Mouse (Mus musculus) Muller cell, postnatal 12 days (primary cell): ENCODE data around the gene 9530077C05Rik.

Experiments used
- DNase-seq: peaks from one replicate; pipeline ENCODE4 v3.0.0-alpha.2; 2015; ENCODE audit errors: inconsistent ontology term

Gene 9530077C05Rik

DNA sequence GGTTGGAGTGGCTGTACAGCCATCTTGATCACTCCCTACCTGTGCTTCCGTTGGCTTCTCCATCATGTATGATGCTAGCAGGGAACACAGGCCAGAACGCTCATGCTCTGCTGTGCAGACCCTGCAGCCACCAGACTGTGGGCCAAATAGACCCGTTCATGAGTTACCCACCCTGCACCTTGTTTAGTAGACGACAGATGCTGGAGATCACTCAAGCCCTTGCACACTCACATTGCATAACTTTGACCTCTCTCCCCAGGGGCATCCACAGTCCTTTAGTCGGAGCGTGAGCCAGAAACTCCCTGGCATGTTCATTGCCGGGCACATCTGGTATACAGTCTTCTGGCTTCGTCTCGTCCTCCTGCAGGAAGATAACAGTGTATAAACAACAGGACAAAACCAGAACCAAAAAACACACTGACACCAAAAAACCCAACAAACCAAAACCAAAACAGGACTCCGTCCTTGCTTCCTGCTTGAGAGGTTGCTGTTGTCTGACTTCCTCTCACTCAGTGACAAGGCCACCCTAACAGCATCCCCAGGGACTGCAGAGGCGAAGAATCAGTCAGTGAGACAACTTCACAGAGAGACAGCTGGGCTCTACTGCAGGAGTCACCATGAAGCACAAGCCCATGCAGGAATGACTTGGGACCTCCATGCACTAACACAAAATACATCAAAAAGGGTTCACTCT, 46.0 kb downstream of the 9530077C05Rik start:
- DNase-seq, result no peak

DNA sequence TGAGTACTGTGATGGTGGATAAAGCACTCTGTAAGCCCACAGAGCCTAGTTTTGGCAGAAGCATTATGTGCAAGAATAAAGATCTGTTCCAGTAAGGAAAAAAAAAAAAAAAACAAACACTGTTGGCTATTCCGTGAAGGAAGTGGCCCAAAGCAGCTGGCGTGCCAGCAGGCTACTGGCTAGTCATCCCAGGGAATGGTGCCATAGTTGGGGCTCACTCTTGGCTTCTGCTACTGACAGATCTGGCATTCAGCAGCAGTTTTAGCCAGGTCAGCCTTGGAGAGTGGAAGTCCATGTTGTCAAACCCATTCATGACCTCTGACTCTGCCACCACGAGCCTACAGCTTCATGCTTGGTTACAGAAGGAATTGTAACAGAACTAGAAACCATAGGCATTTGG, 50.6 kb downstream of the 9530077C05Rik start:
- DNase-seq, result peak; percentile 64

DNA sequence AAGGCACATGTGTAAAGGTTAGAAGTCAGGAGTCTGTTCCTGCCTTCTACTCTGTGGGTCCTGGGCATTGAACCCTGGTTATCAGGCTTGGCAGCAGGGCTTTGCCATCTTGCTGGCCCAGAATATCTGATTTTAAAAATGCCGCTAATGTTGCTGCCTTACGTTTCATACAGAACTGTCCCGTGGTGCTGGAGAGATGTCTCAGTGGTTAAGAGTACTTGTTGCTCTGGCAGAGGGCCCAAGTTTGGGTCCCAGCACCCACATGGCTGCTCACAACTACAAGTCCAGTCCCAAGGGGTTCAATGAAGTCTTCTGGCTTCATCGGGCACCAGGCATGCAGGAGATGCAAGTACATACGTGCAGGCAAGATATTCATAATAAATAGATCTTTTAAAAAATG, 54.9 kb downstream of the 9530077C05Rik start:
- DNase-seq, result no peak

DNA sequence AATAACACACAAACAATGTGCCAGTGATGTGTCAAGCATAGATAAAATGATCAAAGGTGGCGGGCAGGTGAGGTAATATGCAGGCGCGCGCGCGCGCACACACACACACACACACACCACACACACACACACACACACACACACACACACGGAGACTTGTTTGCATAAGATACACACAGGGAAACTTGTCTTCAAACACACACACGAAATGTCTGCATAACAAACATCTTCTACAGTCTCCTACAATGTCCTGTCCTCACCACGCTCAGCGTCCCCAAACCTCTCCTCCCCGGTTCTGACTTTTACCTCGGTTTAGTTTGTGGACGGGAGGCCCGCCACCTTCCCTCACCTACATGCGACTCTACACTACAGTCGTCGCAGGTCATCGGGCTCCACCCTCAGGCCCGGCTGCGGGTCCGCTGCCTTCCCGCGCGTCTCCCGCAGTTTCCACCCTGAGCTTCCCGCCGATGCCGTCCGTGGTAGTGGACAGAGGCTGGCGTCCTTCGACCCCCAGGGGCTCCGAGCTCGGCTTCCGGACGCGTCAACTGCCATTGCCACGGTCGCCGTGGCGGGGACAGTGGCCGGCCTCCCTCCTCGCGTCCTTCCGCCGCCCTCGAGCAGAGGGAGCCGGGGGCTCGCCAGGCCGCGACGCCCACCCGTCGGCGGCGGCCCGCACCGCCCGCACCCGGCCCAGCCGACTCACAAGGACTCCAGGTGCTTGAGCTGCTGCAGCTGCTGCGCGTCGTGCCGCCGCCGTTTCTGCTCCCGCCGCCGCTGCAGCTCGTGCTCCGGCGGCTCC, 56.3 kb downstream of the 9530077C05Rik start:
- DNase-seq, result no peak

DNA sequence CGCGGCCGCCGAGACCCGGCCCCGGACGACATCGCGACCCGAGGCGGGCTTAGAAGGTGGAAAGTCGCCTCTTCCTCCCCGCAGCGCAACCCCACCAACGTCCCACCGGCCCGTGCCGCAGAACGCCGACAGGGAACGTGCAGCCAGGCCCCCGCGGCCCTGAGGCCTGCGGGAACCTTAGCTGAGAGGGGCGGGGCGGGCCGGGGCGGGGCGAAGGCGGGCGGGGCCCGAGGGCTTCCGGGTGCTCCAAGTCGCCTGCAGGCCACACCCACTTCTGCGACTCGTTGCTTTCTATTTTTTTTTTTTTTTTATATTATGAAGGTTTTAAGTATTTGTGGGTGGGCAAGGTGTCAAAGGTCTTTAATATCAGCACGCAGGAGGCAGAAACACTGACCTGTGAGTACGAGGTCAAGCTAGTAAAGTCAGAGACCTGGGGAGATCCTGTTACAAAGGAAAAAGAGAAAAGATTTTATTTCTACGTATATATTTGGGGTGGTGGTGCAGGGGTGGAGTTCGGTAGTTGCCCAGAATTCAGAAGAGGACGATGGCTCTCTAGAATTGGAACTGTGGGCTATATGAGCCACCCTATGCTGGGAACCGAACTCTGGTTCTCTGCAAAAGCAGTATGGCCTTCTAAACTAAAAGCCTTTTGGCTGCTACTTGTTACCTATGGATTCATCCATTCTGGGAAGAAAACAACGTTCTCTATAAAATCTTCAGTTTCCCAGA, 57.0 kb downstream of the 9530077C05Rik start:
- DNase-seq, result peak; percentile 89

DNA sequence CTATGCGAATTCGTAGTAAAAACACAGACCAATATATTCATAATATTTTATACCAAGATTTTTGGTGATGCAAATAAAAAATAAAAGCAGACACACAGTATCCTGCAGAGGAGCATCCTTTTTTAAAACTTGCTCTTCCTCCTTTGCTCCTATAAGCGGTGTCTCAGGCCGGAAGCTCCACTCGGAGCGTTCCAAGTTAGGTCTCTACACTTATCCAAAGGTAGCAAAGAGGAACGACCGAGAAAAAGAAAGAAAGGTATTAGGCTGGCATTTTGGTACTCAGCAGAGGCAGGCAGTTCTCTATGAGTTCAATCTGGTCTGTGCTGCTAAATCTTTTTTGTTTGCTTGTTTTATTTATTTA, 57.6 kb downstream of the 9530077C05Rik start:
- no peak for DNase-seq

DNA sequence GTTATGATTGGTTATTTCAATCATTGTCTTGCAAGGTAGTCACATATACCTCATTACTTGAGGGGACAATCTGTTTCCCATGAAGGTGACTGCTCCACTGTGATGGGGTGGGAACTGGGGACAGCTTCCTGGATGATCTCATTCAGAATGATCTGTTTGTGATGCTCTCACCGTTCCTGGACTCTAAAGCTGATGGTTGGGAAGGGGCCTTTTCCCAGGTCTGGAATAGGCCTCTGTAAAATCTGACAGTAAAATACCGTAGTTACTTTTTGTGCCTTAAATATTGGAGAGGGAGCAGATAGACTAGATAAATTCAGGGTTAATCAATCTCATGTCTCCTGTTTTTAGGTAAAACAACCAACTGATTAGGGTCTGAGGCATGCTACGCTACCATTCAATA, 58.3 kb downstream of the 9530077C05Rik start, which contains the start of gene Rp9:
Gene Rp9 (minus strand): TSS at position 101 of the 400 bp plus-strand sequence.
- DNase-seq, result no peak

DNA sequence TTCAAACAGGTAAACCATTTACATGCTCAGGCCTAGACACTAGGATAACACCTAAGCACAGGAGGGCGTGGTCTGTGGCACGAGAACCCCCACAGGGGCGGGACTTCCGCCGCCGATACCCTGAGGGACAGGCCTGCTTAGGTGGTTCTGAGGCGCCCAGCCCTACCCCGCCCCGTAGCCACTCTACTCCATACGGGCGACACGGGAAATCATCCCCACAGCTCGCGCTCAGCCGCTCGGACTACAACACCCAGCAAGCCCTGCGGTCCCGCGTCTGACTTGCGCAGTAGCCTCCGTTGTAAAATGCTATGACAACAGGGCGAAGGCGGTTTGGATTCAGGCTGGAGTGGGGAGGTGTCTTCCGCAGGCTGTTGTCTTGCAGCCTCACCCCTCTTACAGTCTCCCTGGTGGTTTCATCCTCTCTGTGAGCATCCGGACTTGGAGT, 64.1 kb downstream of the 9530077C05Rik start, which contains the start of gene Bbs9:
Gene Bbs9 (plus strand): TSS at position 292 of the 445 bp plus-strand sequence.
- peak; percentile 91 for DNase-seq

DNA sequence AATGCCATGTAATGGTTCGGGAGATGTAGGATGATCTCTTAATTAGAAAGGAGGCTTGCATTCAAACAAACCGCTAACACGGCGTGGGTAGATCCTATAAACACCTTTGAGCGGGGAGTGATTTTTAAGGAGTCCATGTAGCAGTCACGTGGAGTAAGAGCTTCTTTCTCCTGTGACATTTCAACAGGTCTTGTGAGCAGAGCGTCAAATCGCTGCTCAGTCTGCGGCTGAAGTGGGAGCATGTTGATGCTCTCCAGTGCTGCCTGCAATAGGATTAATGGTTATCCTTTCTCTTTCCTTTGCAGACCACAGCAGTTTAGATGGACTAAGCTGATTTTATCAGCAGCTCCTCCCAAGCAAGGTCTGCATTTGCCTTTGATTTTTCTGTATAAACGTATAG, 65.0 kb downstream of the 9530077C05Rik start:
- DNase-seq, result no peak

DNA sequence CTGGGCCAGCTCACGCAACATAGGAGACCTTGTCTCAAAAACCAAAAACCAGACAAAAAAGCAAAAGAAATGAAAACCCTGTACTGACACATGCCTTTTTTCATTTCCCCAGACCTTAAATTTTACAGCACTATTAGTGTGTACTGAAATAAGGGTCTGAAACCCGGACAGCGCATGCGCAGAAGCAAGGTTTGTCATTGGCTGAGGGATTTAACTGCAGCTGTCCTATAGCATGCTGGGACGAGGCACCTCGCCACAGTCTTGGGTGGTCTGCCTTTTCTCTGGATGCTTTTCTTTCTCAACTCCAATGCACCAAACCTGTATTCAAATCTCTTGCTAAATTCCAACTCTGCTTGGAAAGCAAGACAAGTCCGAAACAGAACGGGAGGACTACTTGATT, 67.6 kb downstream of the 9530077C05Rik start:
- no peak for DNase-seq

DNA sequence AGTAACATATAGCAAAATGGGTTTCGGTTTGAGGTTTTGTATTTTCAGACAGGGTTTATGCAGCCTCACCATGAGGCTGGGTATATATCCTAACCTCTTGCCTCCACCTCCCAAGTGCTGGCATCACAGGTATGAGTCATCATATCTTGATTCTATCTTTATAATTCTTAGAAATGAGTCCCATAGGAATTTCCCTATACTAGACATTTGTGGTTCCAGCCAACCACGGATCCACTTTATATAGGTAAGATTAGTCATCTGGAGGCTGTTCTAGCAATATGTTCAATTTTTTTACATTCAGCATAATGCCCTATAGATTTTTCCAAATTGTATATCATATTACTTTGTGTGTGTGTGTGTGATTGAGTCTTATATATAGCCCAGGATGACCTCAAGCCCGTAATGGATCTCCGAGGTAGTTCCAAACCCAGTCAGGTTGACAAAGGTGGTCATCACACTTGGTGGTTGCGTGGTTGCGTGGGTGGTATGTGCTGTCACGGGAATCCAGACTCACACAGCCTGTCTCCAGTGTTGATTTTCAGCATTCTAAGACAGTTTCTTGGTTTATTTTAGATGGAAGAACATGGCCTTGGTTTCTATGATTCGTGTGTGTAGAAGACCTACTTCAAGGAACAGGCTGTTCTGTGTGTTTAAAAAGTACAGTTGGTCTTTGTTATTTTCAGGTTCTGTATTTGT, 72.7 kb downstream of the 9530077C05Rik start:
- no peak for DNase-seq

DNA sequence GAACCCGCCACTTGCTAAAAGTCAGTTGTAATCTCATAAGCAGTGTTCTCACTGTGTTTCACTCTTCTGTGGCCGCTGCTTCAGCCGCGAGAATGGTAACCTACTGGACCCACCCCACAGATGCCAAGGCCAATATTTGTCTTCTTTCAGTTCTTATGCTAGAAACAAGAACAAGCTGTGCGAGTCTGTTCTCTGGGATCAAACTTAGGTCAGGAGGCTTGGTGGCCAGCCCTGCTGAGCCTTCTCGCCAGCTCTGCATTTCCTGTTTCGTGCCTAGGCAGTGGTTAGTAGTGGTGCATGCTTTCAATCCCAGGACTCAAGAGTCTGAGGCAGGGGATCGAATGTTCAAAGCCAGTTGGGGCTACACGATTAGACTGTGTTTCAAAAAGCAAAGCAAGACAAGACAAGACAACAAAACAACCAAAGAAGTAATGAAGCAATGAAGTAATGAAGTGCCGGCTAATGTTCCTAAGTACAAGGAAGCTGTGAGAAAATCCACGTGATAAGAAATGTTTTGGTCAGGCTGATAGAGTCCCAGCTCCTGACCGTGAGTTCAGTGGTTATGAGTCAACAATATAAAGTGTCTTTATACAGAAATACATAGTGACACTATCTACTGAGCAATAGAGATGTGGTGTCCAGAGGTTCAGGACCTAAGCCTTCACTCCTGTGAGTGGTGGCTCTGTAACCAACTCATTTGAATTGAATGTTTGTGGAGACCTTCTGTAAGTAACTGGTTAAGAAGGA, 73.4 kb downstream of the 9530077C05Rik start:
- DNase-seq, result no peak

DNA sequence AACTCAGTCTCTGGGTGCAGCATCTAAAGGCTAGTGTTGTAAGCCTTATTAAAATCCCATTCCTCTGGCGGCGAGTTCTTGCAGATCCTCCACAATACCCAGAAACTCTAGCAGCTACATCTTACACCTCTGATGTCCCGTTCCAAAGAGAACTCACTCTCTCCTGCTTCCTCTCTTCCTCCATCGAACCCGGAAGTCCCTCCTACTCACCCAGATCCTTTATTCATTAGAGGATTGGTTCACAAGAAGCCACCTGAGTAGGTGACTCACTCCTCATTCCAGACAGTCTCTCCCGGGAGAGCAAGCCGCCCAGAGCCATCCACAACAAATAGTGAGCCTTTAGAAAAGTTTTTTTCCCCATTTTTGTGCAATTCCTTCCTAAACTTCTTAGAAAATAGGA, 74.9 kb downstream of the 9530077C05Rik start:
- DNase-seq, result no peak

DNA sequence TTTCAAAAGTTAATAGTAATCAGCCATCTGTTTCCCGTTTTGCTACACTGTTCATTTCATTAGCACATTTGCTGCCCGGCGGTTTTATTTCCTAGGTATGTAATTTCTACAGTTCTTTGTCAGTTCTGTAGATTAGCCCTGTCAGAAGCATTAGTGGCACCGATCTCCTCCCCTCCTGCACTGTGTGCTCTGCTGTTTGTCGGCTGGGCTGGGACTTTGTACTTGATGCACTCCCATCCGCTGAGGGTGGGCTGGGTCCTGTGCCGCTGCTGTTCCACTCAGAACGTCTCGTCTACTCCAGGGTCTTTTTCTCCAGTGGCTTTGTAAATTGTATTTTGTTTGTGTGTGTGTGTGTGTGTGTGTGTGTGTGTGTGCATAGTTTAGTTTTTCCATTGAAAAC, 77.7 kb downstream of the 9530077C05Rik start:
- DNase-seq, result no peak
